Mouse (Mus musculus): ENCODE results near the gene Car15. TPM values are rescaled to one million over a fixed set of nuclear protein-coding genes. Genes with fewer than 3 reads are reported as not detected.

Car15 gene
- total RNA-seq, 2 experiments from 2014 or later: 12.2 to 16.4 TPM

DNA sequence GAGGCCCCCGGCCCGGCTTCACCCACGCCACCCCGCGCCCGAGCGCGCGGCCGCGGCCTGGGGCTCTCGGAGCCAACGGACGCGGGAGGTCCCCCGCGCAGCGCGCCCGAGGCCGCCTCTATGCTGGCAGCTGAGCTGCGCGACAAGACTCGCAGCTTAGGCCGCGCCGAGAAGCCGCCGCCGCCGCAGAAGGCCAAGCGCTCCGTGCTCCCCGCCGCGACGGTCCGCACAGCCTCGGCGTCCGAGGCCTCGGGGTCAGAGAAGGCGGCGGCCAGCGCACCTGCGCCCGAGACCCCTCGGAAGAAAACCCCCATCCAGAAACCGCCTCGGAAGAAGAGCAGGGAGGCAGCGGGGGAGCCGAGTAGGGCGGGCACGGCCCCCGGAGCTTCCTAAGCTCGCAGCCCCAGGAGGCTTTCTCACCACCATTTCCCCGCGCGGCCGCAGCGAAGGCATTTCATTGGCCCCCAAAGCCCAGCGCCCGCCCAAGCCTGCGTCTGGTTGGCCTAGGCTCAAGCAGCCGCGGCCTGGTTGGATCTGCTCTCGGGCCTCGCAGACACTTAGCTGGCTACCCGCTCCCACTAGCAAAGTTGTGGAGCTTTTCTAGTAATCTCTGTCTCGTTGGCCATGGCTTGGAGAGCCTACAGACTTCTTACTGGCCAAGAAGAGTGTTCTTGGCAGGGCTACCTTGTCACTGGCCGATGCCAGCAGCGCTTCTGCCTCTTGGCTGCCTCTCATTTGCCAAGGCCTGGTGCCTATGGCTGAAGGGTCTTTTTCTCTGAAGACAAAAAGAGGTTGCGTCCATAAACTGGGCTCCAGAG is 30.8 kb downstream of the Car15 start:
- H3K4me3 ChIP-seq: peak overlapping the region; percentile 63
- TF ChIP-seq CTCF (IDR thresholded peaks at IDR 0.05): no peak
- intact Hi-C loops (cut with DNase I): loop anchor here (5.0 kb wide), 2 partner anchors 45 to 160 kb away; partner anchors contain the start of gene Ccdc74a
- DNase-seq (ENCODE audit: extremely low spot score in 1 of 2, low spot score in 2 of 2): peak; percentile 89 to 90
- H3K27ac ChIP-seq: peak overlapping the region; percentile 63

DNA sequence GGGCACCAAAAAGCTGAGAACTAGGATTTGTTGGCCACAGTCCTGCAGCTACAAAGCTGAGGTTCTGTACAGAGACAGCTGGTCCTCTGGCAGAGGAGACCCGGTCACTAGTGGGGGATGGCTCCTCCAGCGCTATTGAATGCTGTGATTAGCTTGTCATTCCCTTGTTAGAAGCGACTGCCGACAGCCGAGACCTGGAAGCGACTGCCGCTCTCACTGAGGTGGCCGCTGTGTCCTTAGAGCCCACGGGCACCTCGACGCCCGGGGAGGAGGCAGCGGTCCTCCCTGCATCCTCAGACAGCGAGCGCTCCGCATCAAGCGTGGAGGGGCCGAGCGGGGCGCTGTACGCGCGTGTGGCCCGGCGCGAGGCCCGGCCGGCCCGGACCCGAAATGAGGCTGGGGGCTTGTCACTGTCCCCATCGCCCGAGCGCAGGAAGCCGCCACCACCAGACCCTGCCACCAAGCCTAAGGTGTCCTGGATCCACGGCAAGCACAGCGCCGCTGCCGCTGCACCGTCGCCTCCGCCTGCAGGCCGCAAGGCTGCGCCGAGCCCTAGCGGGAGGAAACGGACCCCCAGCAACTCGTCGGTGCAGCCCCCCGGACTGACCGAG is 31.5 kb downstream of the Car15 start:
- DNase-seq (ENCODE audit: extremely low spot score in 1 of 2, low spot score in 2 of 2): peak in 1 of 2 experiments; percentile 37
- Histone ChIP-seq H3K4me3 (peak overlapping the region; percentile 63), H3K27ac (peak overlapping the region; percentile 63)
- TF ChIP-seq CTCF (IDR thresholded peaks at IDR 0.05): no peak
- intact Hi-C loops (cut with DNase I): loop anchor here (5.0 kb wide), 2 partner anchors 44 to 159 kb away; partner anchors contain the start of gene Ccdc74a

GRCm38 (mm10) chr16:17804982-17805381 is 33.2 kb downstream of the Car15 start:
- TF ChIP-seq CTCF (IDR thresholded peaks at IDR 0.05): no peak
- no peak overlapping the region for H3K4me3 ChIP-seq
- DNase-seq (ENCODE audit: extremely low spot score in 1 of 2, low spot score in 2 of 2): no peak
- no peak overlapping the region for H3K27ac ChIP-seq
- intact Hi-C loops (cut with DNase I): loop anchor here (5.0 kb wide), 2 partner anchors 43 to 158 kb away; partner anchors contain the start of gene Ccdc74a

- no peak for TF ChIP-seq CTCF (IDR thresholded peaks at IDR 0.05)
- intact Hi-C loops (cut with DNase I): no loop called here
- DNase-seq (ENCODE audit: extremely low spot score in 1 of 2, low spot score in 2 of 2): no peak
- H3K4me3 ChIP-seq: peak overlapping the region; percentile 37
- no peak overlapping the region for H3K27ac ChIP-seq
Observed at GRCm38 (mm10) chr16:17804449-17804912, 33.7 kb downstream of the Car15 start.

- no peak for DNase-seq (ENCODE audit: extremely low spot score in 1 of 2, low spot score in 2 of 2)
- Histone ChIP-seq H3K27ac (no peak overlapping the region), H3K4me3 (peak overlapping the region; percentile 37)
- intact Hi-C loops (cut with DNase I): no loop called here
- no peak for TF ChIP-seq CTCF (IDR thresholded peaks at IDR 0.05)
Observed at GRCm38 (mm10) chr16:17803675-17804448, 34.3 kb downstream of the Car15 start.

DNA sequence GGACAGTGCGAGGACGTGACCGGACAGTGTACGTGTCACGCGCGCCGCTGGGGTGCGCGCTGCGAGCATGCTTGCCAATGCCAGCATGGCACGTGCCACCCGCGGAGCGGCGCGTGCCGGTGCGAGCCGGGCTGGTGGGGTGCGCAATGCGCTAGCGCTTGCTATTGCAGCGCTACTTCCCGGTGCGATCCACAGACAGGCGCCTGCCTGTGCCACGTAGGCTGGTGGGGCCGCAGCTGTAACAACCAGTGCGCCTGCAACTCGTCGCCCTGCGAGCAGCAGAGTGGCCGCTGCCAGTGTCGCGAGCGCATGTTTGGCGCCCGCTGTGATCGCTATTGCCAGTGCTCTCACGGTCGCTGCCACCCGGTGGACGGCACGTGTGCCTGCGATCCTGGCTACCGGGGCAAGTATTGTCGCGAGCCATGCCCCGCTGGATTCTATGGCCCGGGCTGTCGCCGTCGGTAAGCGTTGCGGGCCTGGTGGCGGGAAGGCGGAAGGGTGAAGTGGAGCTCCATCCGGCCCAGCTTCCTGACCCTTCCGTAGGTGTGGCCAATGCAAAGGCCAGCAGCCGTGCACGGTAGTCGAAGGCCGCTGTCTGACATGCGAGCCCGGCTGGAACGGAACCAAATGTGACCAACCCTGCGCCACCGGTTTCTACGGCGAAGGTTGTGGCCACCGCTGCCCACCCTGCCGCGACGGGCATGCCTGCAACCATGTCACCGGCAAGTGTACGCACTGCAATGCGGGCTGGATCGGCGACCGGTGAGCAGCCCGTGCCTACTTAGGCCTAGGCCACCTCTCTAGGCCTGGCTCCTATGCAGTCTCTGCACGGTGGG is 35.1 kb downstream of the Car15 start:
- intact Hi-C loops (cut with DNase I): no loop called here
- Histone ChIP-seq H3K4me3 (peak overlapping the region; percentile 29), H3K27ac (no peak overlapping the region)
- DNase-seq (ENCODE audit: extremely low spot score in 1 of 2, low spot score in 2 of 2): peak; percentile 57 to 60
- no peak for TF ChIP-seq CTCF (IDR thresholded peaks at IDR 0.05)

GRCm38 (mm10) chr16:17802456-17802838 is 35.7 kb downstream of the Car15 start:
- intact Hi-C loops (cut with DNase I): no loop called here
- no peak for DNase-seq (ENCODE audit: extremely low spot score in 1 of 2, low spot score in 2 of 2)
- no peak for TF ChIP-seq CTCF (IDR thresholded peaks at IDR 0.05)

DNA sequence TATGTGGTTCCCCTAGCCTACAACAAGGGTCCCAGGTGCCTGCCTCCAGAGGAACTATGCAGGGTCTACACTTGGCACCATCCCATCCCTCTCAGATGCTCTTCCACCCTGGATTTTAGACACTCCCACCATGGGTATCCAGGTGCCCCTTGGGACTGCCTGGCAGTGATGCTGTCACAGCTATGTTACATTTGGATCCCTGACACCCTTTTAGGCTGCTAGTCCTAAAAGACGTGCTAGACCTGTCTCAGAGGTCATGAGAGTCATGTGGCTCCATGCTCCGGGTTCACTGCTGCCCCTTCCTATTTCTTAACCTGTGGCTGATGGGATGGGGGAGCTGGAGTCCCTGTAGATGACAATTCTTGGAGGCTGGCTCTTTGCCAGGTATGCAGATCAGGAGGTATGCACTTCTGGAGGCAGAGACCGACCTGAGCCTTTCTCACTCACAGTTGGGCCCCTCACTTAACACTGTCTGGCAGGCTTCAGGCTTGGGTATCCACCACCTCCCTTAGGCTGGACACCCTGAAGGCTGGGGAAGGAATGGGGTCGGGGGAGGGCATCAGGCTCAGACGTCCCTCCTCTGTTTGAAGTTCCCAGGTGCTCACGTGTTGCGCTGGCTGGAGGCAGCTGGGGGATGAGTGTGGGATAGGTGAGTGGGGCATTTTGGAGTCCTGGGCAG is 36.2 kb downstream of the Car15 start:
- no peak for DNase-seq (ENCODE audit: extremely low spot score in 1 of 2, low spot score in 2 of 2)
- no peak overlapping the region for H3K4me3 ChIP-seq
- intact Hi-C loops (cut with DNase I): no loop called here

More at GRCm38 (mm10) chr16:17802456-17802838, 35.7 kb downstream of the Car15 start:
- peak overlapping the region; percentile 29 for H3K4me3 ChIP-seq
- no peak overlapping the region for H3K27ac ChIP-seq

GRCm38 (mm10) chr16:17799584-17799983 is 38.6 kb downstream of the Car15 start:
- intact Hi-C loops (cut with DNase I): no loop called here
- TF ChIP-seq CTCF (IDR thresholded peaks at IDR 0.05): no peak
- H3K4me3 ChIP-seq: no peak overlapping the region
- no peak for DNase-seq (ENCODE audit: extremely low spot score in 1 of 2, low spot score in 2 of 2)
- no peak overlapping the region for H3K27ac ChIP-seq

More for the DNA sequence above, 36.2 kb downstream of the Car15 start:
- no peak for TF ChIP-seq CTCF (IDR thresholded peaks at IDR 0.05)
- H3K27ac ChIP-seq: no peak overlapping the region

Data from left cerebral cortex, adult 2 months (tissue).